Mouse (Mus musculus): ENCODE measurements around the gene Mettl23.

DNA sequence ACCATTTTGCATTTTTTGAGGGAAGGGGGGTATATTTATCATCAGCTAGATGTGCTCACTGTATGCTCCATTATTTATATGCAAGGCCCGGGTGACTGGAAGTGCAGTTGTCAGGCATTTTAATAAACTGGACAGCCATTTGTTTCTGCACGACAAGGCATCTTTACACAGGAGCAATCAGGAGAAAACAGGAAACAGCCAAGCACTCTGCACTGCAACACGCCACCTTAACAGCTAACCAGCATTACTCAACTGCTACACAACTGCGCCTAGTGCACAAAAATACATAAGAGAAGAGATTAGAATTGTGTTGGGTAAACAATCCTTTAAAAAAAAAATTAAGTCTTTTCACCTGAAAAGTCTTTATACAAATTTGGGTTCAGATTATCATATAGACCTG is 7.0 kb downstream of the Mettl23 start:
- TF ChIP-seq CTCF (IDR thresholded peaks at IDR 0.05; ENCODE audit: borderline replicate concordance, extremely low read depth, insufficient read depth, insufficient read length) (no peak), POLR2A (IDR thresholded peaks at IDR 0.05; ENCODE audit: borderline replicate concordance, extremely low read depth, insufficient read depth, insufficient read length, poor library complexity, severe bottlenecking) (no peak)
